Mouse (Mus musculus) forebrain, embryonic 11.5 days (tissue): ENCODE measurements around the gene Gm17606. TPM values are rescaled to one million over a fixed set of nuclear protein-coding genes. Genes with fewer than 3 reads are reported as not detected.
A peak's percentile ranks its signal among the peaks of the same experiment; 100 is the strongest.

ENCODE experiments used
- ATAC-seq: fragments of 200-750 bp; cut with Nextera tagmentation; replicated peaks from 2 replicates; pipeline ENCODE4 v1.8.0; 2017; ENCODE audit warnings: moderate TSS enrichment; ENCODE audit not compliant: low FRiP score
- DNase-seq: peaks from one replicate; pipeline ENCODE4 v3.0.0-alpha.2; 2017; ENCODE audit warnings: low spot score
- H3K27ac ChIP-seq: fragments of 300-500 bp; sonication (generic); 2 replicates; pipeline ENCODE4 v1.5.1; 2014; ENCODE audit warnings: low read depth, low read length
- H3K27me3 ChIP-seq: fragments of 300-500 bp; sonication (generic); 2 replicates; pipeline ENCODE4 v1.6.1; 2014; ENCODE audit warnings: mild to moderate bottlenecking, low read length, mixed read lengths; ENCODE audit not compliant: control insufficient read depth, insufficient read depth
- H3K36me3 ChIP-seq: fragments of 300-500 bp; sonication (generic); 2 replicates; pipeline ENCODE4 v1.6.1; 2014; ENCODE audit warnings: mild to moderate bottlenecking, low read length, moderate library complexity, mixed read lengths; ENCODE audit not compliant: control insufficient read depth, insufficient read depth
- H3K4me1 ChIP-seq: fragments of 300-500 bp; sonication (generic); replicated peaks from 2 replicates; pipeline ENCODE4 v1.6.1; 2014; ENCODE audit warnings: low read length, mixed read lengths; ENCODE audit not compliant: control insufficient read depth, insufficient read depth
- H3K4me2 ChIP-seq: fragments of 300-500 bp; sonication (generic); 2 replicates; pipeline ENCODE4 v1.6.1; 2014; ENCODE audit warnings: low read depth, mild to moderate bottlenecking, low read length, moderate library complexity, mixed read lengths; ENCODE audit not compliant: severe bottlenecking
- H3K4me3 ChIP-seq: fragments of 300-500 bp; sonication (generic); 2 replicates; pipeline ENCODE4 v1.5.1; 2014; ENCODE audit warnings: low read depth, low read length
- H3K9ac ChIP-seq: fragments of 300-500 bp; sonication (generic); 2 replicates; pipeline ENCODE4 v1.6.1; 2014; ENCODE audit warnings: low read length
- H3K9me3 ChIP-seq: fragments of 300-500 bp; sonication (generic); 2 replicates; pipeline ENCODE4 v1.6.1; 2016; ENCODE audit warnings: low read length, mixed read lengths; ENCODE audit not compliant: control insufficient read depth
- WGBS: fragments of 180-500 bp; shearing (Covaris S2); extraction: QIAGEN DNeasy Blood & Tissue Kit; methylation state at CpG from one replicate; pipeline ENCODE4 v1.1.7; 2014; 5-methylcytosine and 5-hydroxymethylcytosine counted together
- polyA plus RNA-seq: library from polyadenylated mRNA; unstranded; fragments of >200 nt; fragmentation: Nextera tagmentation; extraction: Ambion mirVana; gene quantifications from 2 replicates; pipeline ENCODE4 v1.2.1, GENCODE M21; 2014

The Gm17606 gene
- polyA plus RNA-seq, 1 experiment from 2014 or later, result not detected

DNA sequence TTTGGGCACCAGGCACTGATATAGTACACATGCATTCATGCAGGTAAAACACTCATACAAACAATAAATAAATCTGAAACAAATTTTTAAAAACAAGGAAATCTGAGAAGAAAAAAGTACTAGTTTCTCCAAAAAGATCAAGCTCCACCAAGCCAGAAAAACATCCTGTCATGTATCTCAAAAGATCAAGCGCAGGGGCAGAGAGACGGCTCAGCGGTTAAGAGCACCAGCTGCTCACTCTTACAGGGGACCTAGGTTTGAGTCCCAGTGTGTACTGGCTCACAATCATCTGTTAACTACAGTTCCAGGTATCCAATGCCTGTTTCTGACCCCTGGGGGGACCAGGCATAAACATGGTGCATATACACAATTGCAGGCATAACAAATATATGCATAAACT is 41.6 kb downstream of the Gm17606 start:
- no peak overlapping the region for H3K9ac ChIP-seq
- no peaks in the 10 kb centered on the region; the same call in 1 of the 2 replicates for H3K36me3 ChIP-seq
- H3K4me3 ChIP-seq, result no peak overlapping the region
- no peaks in the 10 kb centered on the region for H3K27me3 ChIP-seq
- ATAC-seq (no peak), DNase-seq (no peak)
- 95% methylated on average over 3 of the region's 3 CpGs for WGBS
- H3K27ac ChIP-seq, result no peak overlapping the region
- H3K4me2 ChIP-seq, result no peak overlapping the region
- no peaks in the 10 kb centered on the region for H3K9me3 ChIP-seq
- peaks cover 2% of the 10 kb centered on the region; the same call in 1 of the 2 replicates for H3K4me1 ChIP-seq

DNA sequence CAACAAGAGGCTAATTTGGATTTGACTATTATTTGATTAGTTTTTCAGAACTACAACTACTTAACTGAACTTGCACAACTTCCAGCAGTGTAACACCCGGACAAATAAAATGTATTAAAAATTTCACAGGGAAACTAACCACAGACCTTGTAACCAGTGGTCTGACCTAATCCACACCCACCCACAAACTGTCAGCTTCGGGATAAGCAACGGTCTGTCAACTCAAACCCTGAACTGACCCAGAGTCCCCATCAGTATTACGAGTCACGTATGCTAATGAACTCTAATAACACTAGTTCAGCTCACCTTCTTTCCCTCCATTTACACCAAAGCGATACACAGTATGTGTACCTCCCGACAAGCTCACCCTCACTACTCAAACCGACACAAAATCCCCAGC is 44.7 kb downstream of the Gm17606 start:
- Histone ChIP-seq H3K27ac (no peak overlapping the region), H3K9ac (peak overlapping the region; percentile 92), H3K4me2 (peak overlapping the region; percentile 78), H3K4me3 (peak overlapping the region; percentile 75), H3K9me3 (no peaks in the 10 kb centered on the region), H3K4me1 (peaks cover 5% of the 10 kb centered on the region; the same call in 1 of the 2 replicates), H3K36me3 (peaks cover under 1% of the 10 kb centered on the region), H3K27me3 (no peaks in the 10 kb centered on the region)
- ATAC-seq, result 0 out of 2 replicates have a peak, but pooled peaks have one; percentile 1
- 15% methylated on average over 8 of the region's 8 CpGs for WGBS
- no peak for DNase-seq

DNA sequence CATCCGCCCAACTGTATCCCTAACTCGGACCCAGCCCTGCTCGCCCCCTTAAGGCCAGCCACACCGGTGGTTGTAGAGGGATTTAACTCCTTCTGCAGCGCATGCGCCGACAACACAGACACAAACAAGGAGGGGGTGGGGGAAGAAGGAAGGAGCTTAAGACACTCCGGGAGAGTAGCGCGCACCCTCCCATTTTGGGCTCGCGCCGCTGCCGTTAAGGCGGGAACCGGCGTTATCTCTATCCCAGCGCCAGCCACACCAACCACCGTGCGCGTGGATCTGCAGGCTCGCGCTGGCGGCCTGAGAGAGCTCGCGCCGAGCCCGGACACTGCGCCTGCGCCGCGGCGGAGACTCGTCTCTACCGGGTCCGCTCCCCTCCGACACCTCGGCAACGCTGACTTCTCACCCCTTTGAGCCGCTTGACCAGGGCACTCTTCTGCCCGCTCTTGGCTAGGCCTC is 45.3 kb downstream of the Gm17606 start, which contains the start of gene 1700123O20Rik:
TSS of gene 1700123O20Rik (plus strand) at position 154 of the 459 bp plus-strand sequence.
- Histone ChIP-seq H3K36me3 (peaks cover 6% of the 10 kb centered on the region), H3K27me3 (no peaks in the 10 kb centered on the region), H3K27ac (peak within 1 kb of the TSS; percentile 69), H3K4me3 (peak within 1 kb of the TSS; percentile 75), H3K4me2 (peak within 1 kb of the TSS; percentile 78), H3K9me3 (no peaks in the 10 kb centered on the region), H3K9ac (peak within 1 kb of the TSS; percentile 92), H3K4me1 (peaks cover 5% of the 10 kb centered on the region; the same call in 1 of the 2 replicates)
- WGBS, result under 1% methylated on average over 41 of the region's 41 CpGs
- DNase-seq (peak; percentile 87), ATAC-seq (peak; percentile 78)

DNA sequence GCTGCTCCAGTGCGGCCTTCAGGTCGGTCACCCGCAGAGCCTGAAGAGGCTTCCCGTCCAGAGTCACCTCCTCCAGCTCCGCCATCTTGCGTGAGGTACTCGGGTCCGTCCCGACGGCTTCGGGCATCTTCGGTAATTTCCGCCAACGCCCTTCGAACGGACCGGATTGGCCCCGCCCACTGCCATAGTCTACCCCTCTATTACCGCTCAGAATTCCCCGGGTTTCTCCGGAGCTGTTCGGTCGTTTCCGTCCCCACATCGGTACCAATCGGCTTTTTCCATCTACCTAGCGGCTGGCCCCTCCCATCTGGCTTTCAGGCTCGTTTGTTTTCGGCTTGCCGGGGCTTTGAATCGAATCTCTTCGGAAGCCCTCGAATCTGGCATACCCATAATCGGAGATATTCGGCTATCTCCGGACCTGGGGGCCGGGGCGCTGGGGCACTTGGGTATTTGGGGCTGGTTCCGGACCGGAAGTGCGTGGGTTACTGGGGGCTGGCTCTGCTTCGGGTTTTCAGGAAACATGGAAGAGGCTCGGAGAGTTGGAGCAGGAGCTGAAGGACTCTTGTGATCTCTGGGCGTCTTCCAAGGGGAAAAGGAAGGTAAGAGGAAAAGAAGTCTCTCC is 45.9 kb downstream of the Gm17606 start, which contains the start of gene Acin1:
TSS of gene Acin1 (minus strand) at position 410 of the 622 bp plus-strand sequence.
- DNase-seq, result peak; percentile 99
- peak; percentile 97 for ATAC-seq
- Histone ChIP-seq H3K4me2 (peak within 1 kb of the TSS; percentile 78), H3K9ac (peak within 1 kb of the TSS; percentile 92), H3K9me3 (no peaks in the 10 kb centered on the region), H3K4me1 (peaks cover 5% of the 10 kb centered on the region; the same call in 1 of the 2 replicates), H3K4me3 (peak within 1 kb of the TSS; percentile 75), H3K27me3 (no peaks in the 10 kb centered on the region), H3K36me3 (peaks cover 6% of the 10 kb centered on the region), H3K27ac (peak within 1 kb of the TSS; percentile 69)
- under 1% methylated on average over 44 of the region's 44 CpGs for WGBS

DNA sequence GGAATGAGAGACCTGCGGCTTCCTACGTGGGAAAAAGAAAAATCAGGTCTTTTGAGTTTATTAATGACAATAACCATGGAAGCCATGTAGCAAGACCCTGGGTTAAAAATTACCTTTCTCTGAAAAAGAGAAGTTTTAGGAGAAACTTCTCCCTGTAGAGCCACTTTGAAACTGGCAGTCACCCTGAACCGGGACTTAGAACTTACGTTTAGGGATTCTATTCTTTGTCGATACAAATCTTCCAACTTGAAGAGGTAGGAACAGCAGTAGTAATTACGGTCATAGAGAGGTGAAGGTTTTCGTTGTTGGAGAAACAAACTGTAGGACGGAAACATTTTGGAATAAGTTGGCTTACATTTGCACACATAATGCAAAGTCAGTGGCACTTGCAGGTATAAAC is 46.5 kb downstream of the Gm17606 start:
- Histone ChIP-seq H3K27me3 (no peaks in the 10 kb centered on the region), H3K4me3 (peak overlapping the region; percentile 75), H3K9me3 (no peaks in the 10 kb centered on the region), H3K4me1 (peaks cover 5% of the 10 kb centered on the region; the same call in 1 of the 2 replicates), H3K27ac (no peak overlapping the region), H3K4me2 (peak overlapping the region; percentile 63), H3K9ac (peak overlapping the region; percentile 92), H3K36me3 (peaks cover 6% of the 10 kb centered on the region)
- 7% methylated on average over 8 of the region's 8 CpGs for WGBS
- DNase-seq, result no peak
- ATAC-seq, result no peak

DNA sequence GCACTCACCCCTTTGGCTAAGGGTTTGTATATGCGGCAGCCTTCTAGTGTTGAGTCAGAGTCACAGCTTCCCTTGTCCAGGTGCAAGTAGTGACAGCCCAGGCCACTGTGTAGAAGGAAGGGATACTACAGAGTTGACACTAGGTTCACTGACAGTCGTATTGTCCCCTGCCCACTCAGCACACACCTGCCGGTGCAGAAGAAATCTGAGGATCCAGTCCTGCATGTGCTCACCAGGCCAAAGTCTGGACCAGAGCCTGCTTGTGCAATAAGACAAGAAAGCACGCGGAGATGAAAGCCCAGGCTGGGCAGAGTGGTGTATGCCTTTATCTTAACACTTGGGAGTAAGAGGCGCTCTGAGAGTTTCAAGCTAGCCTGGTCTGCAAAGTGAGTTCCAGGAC is 54.3 kb downstream of the Gm17606 start:
- peak; percentile 26 for DNase-seq
- 81% methylated on average over 6 of the region's 6 CpGs for WGBS
- H3K9me3 ChIP-seq, result no peaks in the 10 kb centered on the region
- no peaks in the 10 kb centered on the region for H3K27me3 ChIP-seq
- H3K27ac ChIP-seq, result no peak overlapping the region
- no peak overlapping the region for H3K9ac ChIP-seq
- H3K36me3 ChIP-seq, result peaks cover 10% of the 10 kb centered on the region
- no peaks in the 10 kb centered on the region for H3K4me1 ChIP-seq
- no peak for ATAC-seq
- no peak overlapping the region for H3K4me3 ChIP-seq
- H3K4me2 ChIP-seq, result no peak overlapping the region

- Histone ChIP-seq H3K36me3 (peaks cover 4% of the 10 kb centered on the region), H3K4me2 (no peak overlapping the region), H3K9ac (no peak overlapping the region), H3K4me3 (no peak overlapping the region), H3K27me3 (no peaks in the 10 kb centered on the region), H3K4me1 (no peaks in the 10 kb centered on the region), H3K9me3 (no peaks in the 10 kb centered on the region), H3K27ac (no peak overlapping the region)
- ATAC-seq, result no peak
- 83% methylated on average over 4 of the region's 4 CpGs for WGBS
- peak; percentile 30 for DNase-seq
Measured at GRCm38 (mm10) chr14:54696752-54697151, 56.0 kb downstream of the Gm17606 start.
